Mouse (Mus musculus) midbrain, embryonic 13.5 days (tissue): ENCODE data around the gene Pik3r6. TPM values are rescaled to one million over a fixed set of nuclear protein-coding genes. Genes with fewer than 3 reads are reported as not detected.

Experiments
- ATAC-seq: fragments of 200-750 bp; cut with Nextera tagmentation; 2 replicates; pipeline ENCODE4 v1.8.0; 2017; ENCODE audit warnings: mild to moderate bottlenecking, moderate TSS enrichment, moderate library complexity
- H3K27ac ChIP-seq: fragments of 300-500 bp; sonication (generic); 2 replicates; pipeline ENCODE4 v1.5.1; 2015; ENCODE audit warnings: inconsistent platforms, mild to moderate bottlenecking, moderate library complexity
- H3K27me3 ChIP-seq: fragments of 300-500 bp; sonication (generic); 2 replicates; pipeline ENCODE4 v1.6.1; 2015; ENCODE audit warnings: mild to moderate bottlenecking, inconsistent platforms
- H3K36me3 ChIP-seq: fragments of 300-500 bp; sonication (generic); 2 replicates; pipeline ENCODE4 v1.6.1; 2015; ENCODE audit warnings: mild to moderate bottlenecking, inconsistent platforms
- H3K4me1 ChIP-seq: fragments of 300-500 bp; sonication (generic); replicated peaks from 2 replicates; pipeline ENCODE4 v1.6.1; 2015; ENCODE audit warnings: inconsistent platforms
- H3K4me2 ChIP-seq: fragments of 300-500 bp; sonication (generic); replicated peaks from 2 replicates; pipeline ENCODE4 v1.6.1; 2015; ENCODE audit warnings: moderate library complexity, mild to moderate bottlenecking, inconsistent platforms
- H3K4me3 ChIP-seq: fragments of 300-500 bp; sonication (generic); replicated peaks from 2 replicates; pipeline ENCODE4 v1.5.1; 2015; ENCODE audit warnings: mild to moderate bottlenecking, inconsistent platforms
- H3K9ac ChIP-seq: fragments of 300-500 bp; sonication (generic); replicated peaks from 2 replicates; pipeline ENCODE4 v1.6.1; 2015; ENCODE audit warnings: mild to moderate bottlenecking, inconsistent platforms
- H3K9me3 ChIP-seq: fragments of 300-500 bp; sonication (generic); 2 replicates; pipeline ENCODE4 v1.6.1; 2016; ENCODE audit warnings: mild to moderate bottlenecking, inconsistent platforms
- WGBS: fragments of 180-500 bp; shearing (Covaris S2); methylation state at CpG from one replicate; pipeline ENCODE4 v1.1.7; 2015; 5-methylcytosine and 5-hydroxymethylcytosine counted together
- polyA plus RNA-seq: library from polyadenylated mRNA; unstranded; fragments of >200 nt; fragmentation: Nextera tagmentation; extraction: Ambion mirVana; gene quantifications from 2 replicates; pipeline ENCODE4 v1.2.1, GENCODE M21; 2015

Pik3r6 gene
- 1.5 and 2.0 TPM in 2 replicates for polyA plus RNA-seq

- WGBS = 84% methylated on average over 8 of the region's 8 CpGs
These were observed at the start of gene Pik3r6 for GRCm38 (mm10) chr11:68502902-68503629. Gene Pik3r6 (plus strand): TSS chr11:68503019.

GRCm38 (mm10) chr11:68453301-68453700, 49.5 kb upstream of the Pik3r6 start:
- no peak for ATAC-seq
- Histone ChIP-seq H3K9me3 (no peaks in the 10 kb centered on the region), H3K27ac (no peak overlapping the region), H3K36me3 (no peaks in the 10 kb centered on the region), H3K4me1 (peaks cover 13% of the 10 kb centered on the region), H3K27me3 (no peaks in the 10 kb centered on the region), H3K4me2 (no peak overlapping the region), H3K4me3 (no peak overlapping the region), H3K9ac (no peak overlapping the region)
- 73% methylated on average over 6 of the region's 6 CpGs for WGBS

More at GRCm38 (mm10) chr11:68502902-68503629, at the start of gene Pik3r6:
- H3K9ac ChIP-seq = no peak within 1 kb of the TSS
- no peaks in the 10 kb centered on the region for H3K4me1 ChIP-seq
- H3K27ac ChIP-seq = no peak within 1 kb of the TSS
- H3K4me2 ChIP-seq = no peak within 1 kb of the TSS
- no peak within 1 kb of the TSS for H3K4me3 ChIP-seq
- H3K36me3 ChIP-seq = no peaks in the 10 kb centered on the region
- no peaks in the 10 kb centered on the region for H3K27me3 ChIP-seq
- no peaks in the 10 kb centered on the region for H3K9me3 ChIP-seq
- ATAC-seq = no peak

GRCm38 (mm10) chr11:68458086-68458485, 44.7 kb upstream of the Pik3r6 start:
- no peak for ATAC-seq
- Histone ChIP-seq H3K4me3 (no peak overlapping the region), H3K4me2 (no peak overlapping the region), H3K9me3 (no peaks in the 10 kb centered on the region), H3K4me1 (no peaks in the 10 kb centered on the region), H3K27ac (no peak overlapping the region), H3K36me3 (no peaks in the 10 kb centered on the region), H3K9ac (no peak overlapping the region), H3K27me3 (no peaks in the 10 kb centered on the region)
- WGBS = 76% methylated on average over 8 of the region's 8 CpGs

GRCm38 (mm10) chr11:68459021-68459420, 43.8 kb upstream of the Pik3r6 start:
- no peak for ATAC-seq
- WGBS = 87% methylated on average over 5 of the region's 5 CpGs
- Histone ChIP-seq H3K9ac (no peak overlapping the region), H3K4me2 (no peak overlapping the region), H3K36me3 (no peaks in the 10 kb centered on the region), H3K27ac (no peak overlapping the region), H3K9me3 (no peaks in the 10 kb centered on the region), H3K27me3 (no peaks in the 10 kb centered on the region), H3K4me3 (no peak overlapping the region), H3K4me1 (no peaks in the 10 kb centered on the region)

- H3K36me3 ChIP-seq = no peaks in the 10 kb centered on the region
- H3K9ac ChIP-seq = no peak overlapping the region
- 94% methylated on average over 5 of the region's 5 CpGs for WGBS
- H3K27me3 ChIP-seq = no peaks in the 10 kb centered on the region
- H3K9me3 ChIP-seq = no peaks in the 10 kb centered on the region
- no peak overlapping the region for H3K27ac ChIP-seq
- no peak overlapping the region for H3K4me2 ChIP-seq
- H3K4me1 ChIP-seq = no peaks in the 10 kb centered on the region
- no peak overlapping the region for H3K4me3 ChIP-seq
- ATAC-seq = no peak
These were observed 43.3 kb upstream of the Pik3r6 start for GRCm38 (mm10) chr11:68459486-68459885.

GRCm38 (mm10) chr11:68462716-68463115, 40.1 kb upstream of the Pik3r6 start:
- Histone ChIP-seq H3K36me3 (no peaks in the 10 kb centered on the region), H3K4me1 (no peaks in the 10 kb centered on the region), H3K27me3 (no peaks in the 10 kb centered on the region), H3K4me3 (no peak overlapping the region), H3K4me2 (no peak overlapping the region), H3K9ac (no peak overlapping the region), H3K27ac (no peak overlapping the region), H3K9me3 (no peaks in the 10 kb centered on the region)
- 83% methylated on average over 3 of the region's 3 CpGs for WGBS
- no peak for ATAC-seq

- no peaks in the 10 kb centered on the region for H3K36me3 ChIP-seq
- no peak overlapping the region for H3K4me2 ChIP-seq
- H3K9ac ChIP-seq = no peak overlapping the region
- H3K9me3 ChIP-seq = no peaks in the 10 kb centered on the region
- 85% methylated on average over 5 of the region's 5 CpGs for WGBS
- no peaks in the 10 kb centered on the region for H3K27me3 ChIP-seq
- H3K4me3 ChIP-seq = no peak overlapping the region
- no peak for ATAC-seq
- H3K4me1 ChIP-seq = no peaks in the 10 kb centered on the region; the same call in 1 of the 2 replicates
- H3K27ac ChIP-seq = no peak overlapping the region
These were observed 38.6 kb upstream of the Pik3r6 start for GRCm38 (mm10) chr11:68464260-68464659.

GRCm38 (mm10) chr11:68465090-68465489, 37.7 kb upstream of the Pik3r6 start:
- H3K36me3 ChIP-seq = no peaks in the 10 kb centered on the region
- 77% methylated on average over 2 of the region's 2 CpGs for WGBS
- no peak overlapping the region for H3K9ac ChIP-seq

GRCm38 (mm10) chr11:68467441-68467840, 35.4 kb upstream of the Pik3r6 start:
- no peaks in the 10 kb centered on the region for H3K9me3 ChIP-seq
- no peak for ATAC-seq
- H3K4me1 ChIP-seq = no peaks in the 10 kb centered on the region; the same call in 1 of the 2 replicates
- 84% methylated on average over 7 of the region's 7 CpGs for WGBS
- no peaks in the 10 kb centered on the region for H3K36me3 ChIP-seq
- H3K27me3 ChIP-seq = no peaks in the 10 kb centered on the region
- H3K4me3 ChIP-seq = no peak overlapping the region
- H3K4me2 ChIP-seq = no peak overlapping the region
- no peak overlapping the region for H3K9ac ChIP-seq
- no peak overlapping the region for H3K27ac ChIP-seq

More at GRCm38 (mm10) chr11:68465090-68465489, 37.7 kb upstream of the Pik3r6 start:
- H3K4me1 ChIP-seq = no peaks in the 10 kb centered on the region; the same call in 1 of the 2 replicates
- no peaks in the 10 kb centered on the region for H3K27me3 ChIP-seq
- ATAC-seq = no peak
- no peaks in the 10 kb centered on the region for H3K9me3 ChIP-seq
- no peak overlapping the region for H3K4me2 ChIP-seq
- H3K4me3 ChIP-seq = no peak overlapping the region
- no peak overlapping the region for H3K27ac ChIP-seq

- H3K4me2 ChIP-seq = no peak overlapping the region
- no peak for ATAC-seq
- no peaks in the 10 kb centered on the region; the same call in 1 of the 2 replicates for H3K4me1 ChIP-seq
- no peaks in the 10 kb centered on the region for H3K36me3 ChIP-seq
- no peak overlapping the region for H3K9ac ChIP-seq
- H3K27ac ChIP-seq = no peak overlapping the region
- H3K4me3 ChIP-seq = no peak overlapping the region
- H3K27me3 ChIP-seq = no peaks in the 10 kb centered on the region
- no peaks in the 10 kb centered on the region for H3K9me3 ChIP-seq
- 57% methylated on average over 9 of the region's 9 CpGs for WGBS
These were observed 34.7 kb upstream of the Pik3r6 start for GRCm38 (mm10) chr11:68467962-68468612.

GRCm38 (mm10) chr11:68468886-68469285, 33.9 kb upstream of the Pik3r6 start:
- Histone ChIP-seq H3K9me3 (no peaks in the 10 kb centered on the region), H3K4me3 (no peak overlapping the region), H3K27me3 (no peaks in the 10 kb centered on the region), H3K27ac (no peak overlapping the region), H3K4me1 (no peaks in the 10 kb centered on the region; the same call in 1 of the 2 replicates), H3K36me3 (no peaks in the 10 kb centered on the region), H3K4me2 (no peak overlapping the region), H3K9ac (no peak overlapping the region)
- no peak for ATAC-seq
- 89% methylated on average over 4 of the region's 4 CpGs for WGBS

- no peak overlapping the region for H3K9ac ChIP-seq
- H3K4me1 ChIP-seq = no peaks in the 10 kb centered on the region; the same call in 1 of the 2 replicates
- no peak overlapping the region for H3K4me2 ChIP-seq
- no peaks in the 10 kb centered on the region for H3K36me3 ChIP-seq
- no peaks in the 10 kb centered on the region for H3K27me3 ChIP-seq
- no peak overlapping the region for H3K27ac ChIP-seq
- no peak for ATAC-seq
- no peaks in the 10 kb centered on the region for H3K9me3 ChIP-seq
- WGBS = 80% methylated on average over 5 of the region's 5 CpGs
- no peak overlapping the region for H3K4me3 ChIP-seq
These were observed 30.5 kb upstream of the Pik3r6 start for GRCm38 (mm10) chr11:68472162-68472849.
